Mouse (Mus musculus): ENCODE measurements at regions not wholly inside any gene's neighbourhood (a gene's known extent, or its start where the extent isn't known, plus 50 kb on each side); places are given as distances from the start of the nearest gene placed in this dataset.
"Not testable (repeated sequence)": the region's sequence is repeated elsewhere in the genome, so short reads cannot be mapped to it uniquely, and the experiment has no call there.

DNA sequence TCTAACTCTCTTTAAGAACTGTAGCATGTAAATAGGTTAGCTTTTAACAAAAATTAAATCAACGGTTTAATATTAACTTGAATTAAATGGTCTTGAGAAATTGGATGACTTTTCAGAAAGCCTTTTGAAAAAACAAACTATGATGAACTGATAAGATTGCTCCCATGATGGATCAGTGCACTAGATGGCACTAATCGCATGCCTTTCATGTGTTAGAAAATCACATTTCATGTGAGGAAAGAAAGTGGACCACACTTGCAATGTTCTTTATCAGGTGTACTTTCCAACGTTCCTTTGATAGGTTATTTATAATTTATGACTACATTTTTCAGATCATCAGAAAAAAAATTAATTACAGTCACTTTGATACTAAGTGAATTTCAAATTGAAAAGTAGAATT is 1003.2 kb upstream of the 4930412O13Rik start:
- DNase-seq (ENCODE audit: extremely low spot score in 1 of 2, low spot score in 1 of 2) = peak in 1 of 2 experiments; percentile 6

GRCm38 (mm10) chr2:8912417-8912816 is 968.6 kb upstream of the 4930412O13Rik start:
- no peak for DNase-seq (ENCODE audit: extremely low spot score in 1 of 2, low spot score in 1 of 2)

DNA sequence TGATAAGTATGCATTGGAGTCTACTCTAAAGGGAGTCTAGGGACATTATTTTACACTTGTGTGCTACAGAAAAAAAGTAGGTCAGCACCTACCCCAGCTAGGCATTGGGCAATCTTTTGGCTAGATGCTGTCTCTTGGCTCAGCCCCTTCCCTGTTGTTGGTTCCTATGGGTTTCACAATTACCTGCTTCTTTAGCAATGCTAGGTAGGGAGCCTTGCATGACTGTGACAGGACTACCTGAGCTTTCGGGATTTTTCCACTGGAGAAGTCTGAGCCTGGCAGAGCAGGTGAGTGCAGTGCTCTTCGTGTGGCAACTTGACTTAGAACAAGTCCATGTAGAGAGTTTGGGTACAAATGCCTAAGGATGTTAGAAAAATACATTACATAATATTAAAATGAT is 956.2 kb upstream of the 4930412O13Rik start:
- no peak for DNase-seq (ENCODE audit: extremely low spot score in 1 of 2, low spot score in 1 of 2)

DNA sequence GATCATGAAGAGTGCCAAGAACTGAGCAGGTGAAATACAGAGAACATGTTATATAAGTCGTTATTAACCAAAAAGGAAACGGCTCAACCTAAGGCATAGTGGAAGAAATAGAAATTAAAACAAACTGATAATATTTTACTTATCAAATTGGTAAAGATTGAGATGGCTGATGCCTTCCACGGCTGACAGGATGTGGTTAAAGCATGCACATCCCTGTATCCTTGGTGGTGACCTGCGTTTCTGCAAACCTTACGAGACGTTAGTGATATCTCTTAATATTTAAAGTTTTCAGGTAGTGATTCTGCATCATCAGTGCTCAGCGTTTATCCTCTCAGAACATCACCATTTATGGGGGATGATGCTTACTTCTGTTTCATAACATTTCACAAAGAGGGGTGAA is 939.5 kb upstream of the 4930412O13Rik start:
- DNase-seq (ENCODE audit: extremely low spot score in 1 of 2, low spot score in 1 of 2) = no peak

DNA sequence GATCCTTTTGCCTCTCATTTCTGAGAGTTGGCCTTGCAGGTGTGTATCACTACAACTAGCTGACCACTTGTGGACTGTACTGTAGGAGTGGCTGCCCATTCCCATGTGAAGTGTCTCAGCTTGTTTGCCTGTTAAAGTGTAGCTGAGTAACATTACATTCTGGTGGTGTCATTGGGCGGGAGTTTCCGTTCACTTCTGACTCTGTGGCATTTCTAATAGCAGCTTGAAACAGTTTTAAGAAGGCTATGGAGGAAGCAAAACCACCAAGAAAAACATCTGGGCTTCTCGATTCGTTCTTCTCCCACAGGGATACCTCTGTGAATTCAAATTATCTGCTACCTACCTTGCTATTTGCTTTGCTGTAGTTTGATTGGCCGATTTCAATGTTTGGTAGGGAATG is 922.1 kb upstream of the 4930412O13Rik start:
- no peak for DNase-seq (ENCODE audit: extremely low spot score in 1 of 2, low spot score in 1 of 2)

DNA sequence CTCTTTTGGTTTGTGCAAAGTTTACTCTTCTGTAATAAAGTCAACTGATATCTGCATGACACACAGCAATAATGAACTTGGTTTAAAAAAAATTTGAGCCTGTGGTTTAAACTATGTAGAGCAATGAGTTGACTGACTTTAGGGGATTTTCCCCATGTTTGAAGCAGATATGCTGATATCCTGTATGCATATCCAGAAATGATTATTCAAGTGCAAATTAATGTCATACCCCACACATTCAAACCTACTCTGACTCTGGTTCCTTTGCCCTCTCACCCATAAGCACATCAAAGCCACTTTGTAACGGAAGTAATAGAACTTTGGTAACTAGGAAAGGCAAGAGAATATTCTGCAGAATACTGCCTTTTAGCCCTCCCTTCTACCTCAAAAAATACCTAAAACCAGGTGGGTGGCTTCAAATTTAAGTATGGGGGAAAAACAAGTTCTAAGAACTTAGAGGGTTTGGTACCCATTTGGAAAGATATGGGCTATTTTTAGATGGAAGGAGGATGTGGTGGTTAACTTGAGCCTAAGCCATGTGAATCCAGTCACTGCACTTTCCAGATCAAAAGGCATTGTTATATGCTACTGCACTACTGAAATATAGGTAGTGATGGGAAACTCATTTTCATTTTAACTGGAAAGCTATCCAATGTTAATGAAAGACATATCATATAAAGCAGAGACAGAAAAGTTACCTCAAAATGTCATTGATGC is 915.9 kb upstream of the 4930412O13Rik start:
- no peak for DNase-seq (ENCODE audit: extremely low spot score in 1 of 2, low spot score in 1 of 2)

GRCm38 (mm10) chr2:8975635-8976034 is 905.4 kb upstream of the 4930412O13Rik start:
- DNase-seq (ENCODE audit: extremely low spot score in 1 of 2, low spot score in 1 of 2) = no peak

GRCm38 (mm10) chr2:9012326-9012725 is 868.7 kb upstream of the 4930412O13Rik start:
- DNase-seq (ENCODE audit: extremely low spot score in 1 of 2, low spot score in 1 of 2) = peak in 1 of 2 experiments; percentile 3

DNA sequence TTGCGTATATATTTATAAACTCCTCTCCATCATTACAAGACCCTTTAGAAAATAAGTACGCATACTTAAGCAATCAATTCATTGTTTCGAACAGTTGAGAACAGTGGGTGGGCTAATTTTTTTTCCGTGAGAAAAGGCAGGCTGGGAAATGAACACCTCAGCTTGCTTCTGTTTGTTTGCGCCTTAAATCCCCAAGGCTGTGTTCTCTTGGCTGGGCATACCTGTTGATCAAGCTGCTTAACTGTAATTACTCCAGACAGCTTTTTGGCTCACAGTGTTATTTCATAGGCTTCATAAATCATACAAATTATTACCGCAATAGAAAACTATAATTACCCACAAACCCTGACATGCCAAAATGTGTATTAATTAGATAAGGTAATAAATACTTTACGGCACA is 848.0 kb upstream of the 4930412O13Rik start:
- no peak for DNase-seq (ENCODE audit: extremely low spot score in 1 of 2, low spot score in 1 of 2)

DNA sequence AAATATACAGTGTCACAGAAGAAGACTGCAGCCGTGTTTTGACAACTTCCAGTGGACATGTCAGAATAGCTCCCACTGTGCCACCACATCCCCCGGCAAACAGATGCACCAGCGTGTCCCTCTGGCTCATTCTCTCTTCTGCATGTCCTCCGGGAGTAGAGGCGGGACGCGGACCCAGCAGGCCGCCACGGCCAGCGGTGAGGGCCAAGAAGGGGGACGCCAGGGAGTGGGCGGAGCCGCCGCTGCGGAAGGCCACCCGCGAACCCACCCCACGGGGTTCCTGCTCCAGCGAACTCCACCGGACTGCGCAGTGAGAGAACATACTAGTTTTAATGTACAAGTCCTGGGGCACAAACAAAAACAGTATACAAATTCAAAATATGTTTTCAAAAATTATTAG is 838.7 kb upstream of the 4930412O13Rik start:
- not testable (repeated sequence) for DNase-seq (ENCODE audit: extremely low spot score in 1 of 2, low spot score in 1 of 2)

- DNase-seq (ENCODE audit: extremely low spot score in 1 of 2, low spot score in 1 of 2) = no peak
These were observed 833.1 kb upstream of the 4930412O13Rik start for GRCm38 (mm10) chr2:9047980-9048379.

DNA sequence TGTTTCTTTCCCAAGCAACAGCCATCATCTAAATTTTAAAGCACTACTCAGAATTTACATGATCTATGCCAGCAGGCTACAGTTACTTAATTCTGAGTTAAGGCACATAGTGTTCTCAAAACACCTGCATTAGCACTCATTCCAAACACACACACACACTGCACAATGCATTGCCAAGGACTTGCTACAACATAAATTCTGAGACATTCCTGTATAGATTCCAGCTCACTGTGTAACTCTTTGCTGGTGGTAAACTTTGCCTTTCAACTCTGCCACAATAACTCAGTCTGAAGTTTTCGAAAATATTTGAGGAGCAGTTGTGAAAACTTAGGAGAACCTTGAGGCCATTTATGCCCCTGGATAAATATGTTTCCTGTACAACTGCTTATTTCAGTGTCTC is 807.2 kb upstream of the 4930412O13Rik start:
- DNase-seq (ENCODE audit: extremely low spot score in 1 of 2, low spot score in 1 of 2) = no peak

GRCm38 (mm10) chr2:9078158-9078557 is 802.9 kb upstream of the 4930412O13Rik start:
- no peak for DNase-seq (ENCODE audit: extremely low spot score in 1 of 2, low spot score in 1 of 2)

DNA sequence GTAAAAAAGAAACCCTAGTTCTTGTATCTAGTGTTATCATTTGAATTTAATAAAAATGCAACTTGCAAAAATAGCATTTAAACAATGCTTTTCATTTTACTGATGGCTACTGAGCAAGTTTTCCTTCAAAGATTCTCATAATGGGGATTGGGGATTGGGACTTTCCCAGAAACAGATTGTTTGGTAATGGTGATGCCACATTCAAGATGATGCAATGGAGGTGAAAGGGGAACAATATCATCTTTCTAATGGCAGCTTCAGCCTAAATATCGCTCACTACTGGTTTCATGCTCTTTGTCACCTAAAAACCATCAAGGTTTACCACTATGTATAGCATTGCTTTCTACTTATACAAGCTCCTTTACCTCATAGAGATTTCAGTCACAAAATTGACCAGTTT is 799.3 kb upstream of the 4930412O13Rik start:
- DNase-seq (ENCODE audit: extremely low spot score in 1 of 2, low spot score in 1 of 2) = no peak

DNA sequence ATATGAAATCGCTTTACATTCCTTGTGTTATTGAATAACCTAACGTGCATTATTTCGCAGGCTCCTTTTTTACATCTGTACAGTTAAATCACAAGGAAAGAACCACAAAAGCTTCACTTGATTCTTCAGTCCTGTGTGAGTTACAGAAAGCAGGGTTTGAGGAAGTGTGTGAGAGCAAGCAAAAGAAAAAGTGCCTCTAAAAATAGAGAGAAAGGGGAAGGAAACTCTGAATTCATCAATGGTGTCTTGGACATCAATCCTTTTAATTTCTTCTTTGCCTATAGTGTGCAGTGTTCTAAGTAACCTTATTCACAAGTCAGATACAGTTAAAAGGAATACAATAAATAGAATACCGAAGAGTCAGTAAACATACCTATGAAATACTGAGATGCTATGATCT is 785.7 kb upstream of the 4930412O13Rik start:
- no peak for DNase-seq (ENCODE audit: extremely low spot score in 1 of 2, low spot score in 1 of 2)

GRCm38 (mm10) chr2:9116697-9117096 is 764.4 kb upstream of the 4930412O13Rik start:
- DNase-seq (ENCODE audit: extremely low spot score in 1 of 2, low spot score in 1 of 2) = no peak

DNA sequence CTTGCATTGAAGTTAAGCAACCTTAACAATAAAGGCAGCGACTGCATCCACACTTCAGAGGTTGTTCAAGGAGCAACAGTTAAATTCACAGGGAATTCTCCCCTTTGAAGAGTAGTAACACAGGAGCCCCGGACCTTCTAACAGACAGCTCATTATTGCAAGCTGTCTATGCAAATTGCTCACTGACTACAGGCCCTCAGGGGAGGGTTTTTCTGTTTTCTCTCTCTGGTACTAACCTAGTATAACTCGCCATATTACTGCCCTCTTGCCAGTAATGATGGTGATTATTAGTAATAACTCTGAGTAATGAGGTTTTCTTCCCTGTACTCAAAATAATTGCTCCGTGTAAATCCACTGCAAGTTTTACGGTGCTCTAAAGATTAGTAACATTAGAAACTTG is 763.5 kb upstream of the 4930412O13Rik start:
- DNase-seq (ENCODE audit: extremely low spot score in 1 of 2, low spot score in 1 of 2) = no peak

DNA sequence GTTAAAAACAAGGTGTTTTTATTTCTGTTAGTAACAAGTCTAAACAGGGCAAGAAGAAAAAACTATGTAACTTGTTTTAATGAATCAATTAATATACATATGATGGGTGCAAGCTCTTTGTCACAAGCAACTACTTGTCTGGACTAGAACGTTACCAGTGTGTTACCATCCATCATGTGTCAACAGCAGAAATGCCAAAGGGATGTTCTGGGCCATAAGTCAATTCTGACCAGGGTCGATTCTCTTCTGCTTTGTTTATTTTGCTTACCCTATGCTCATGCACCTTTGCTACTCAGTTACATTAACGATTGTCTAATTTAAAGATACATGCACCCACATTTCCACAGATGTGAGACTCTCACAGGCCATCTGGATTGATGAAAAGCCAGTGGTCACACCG is 744.1 kb upstream of the 4930412O13Rik start:
- DNase-seq (ENCODE audit: extremely low spot score in 1 of 2, low spot score in 1 of 2) = no peak

DNA sequence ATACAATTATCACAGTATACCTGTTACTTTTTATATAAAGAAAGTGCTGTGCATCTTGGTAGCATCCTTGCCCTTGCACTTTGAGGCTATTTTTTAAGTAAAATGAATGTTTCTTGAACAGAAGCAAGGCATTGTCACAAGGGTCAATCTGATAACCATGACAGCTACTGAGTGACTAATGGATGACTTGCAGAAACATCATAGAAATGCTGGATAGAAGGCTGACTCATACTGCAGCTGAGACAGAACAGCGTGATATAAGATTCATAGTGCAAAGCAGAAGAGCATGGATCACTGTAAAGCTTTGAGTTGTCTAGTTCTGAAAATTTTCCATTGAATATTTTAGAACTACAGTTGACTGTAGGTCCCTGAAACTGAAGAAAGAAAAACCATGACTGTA is 739.6 kb upstream of the 4930412O13Rik start:
- DNase-seq (ENCODE audit: extremely low spot score in 1 of 2, low spot score in 1 of 2) = no peak

- no peak for DNase-seq (ENCODE audit: extremely low spot score in 1 of 2, low spot score in 1 of 2)
These were observed 725.4 kb upstream of the 4930412O13Rik start for GRCm38 (mm10) chr2:9155604-9156003.

- DNase-seq (ENCODE audit: extremely low spot score in 1 of 2, low spot score in 1 of 2) = no peak
These were observed 720.9 kb upstream of the 4930412O13Rik start for GRCm38 (mm10) chr2:9160181-9160580.

- DNase-seq (ENCODE audit: extremely low spot score in 1 of 2, low spot score in 1 of 2) = no peak
These were observed 717.1 kb upstream of the 4930412O13Rik start for GRCm38 (mm10) chr2:9163819-9164560.
